Comparison of ENCODE assay signal across 8 mouse cellular contexts in genomic region chr5:130257303-130257702, GRCm38 (mm10). TPM values are rescaled to one million over a fixed set of nuclear protein-coding genes. Genes with fewer than 3 reads are reported as not detected.
DNase-seq lines count a peak whose midpoint lies in the region; ATAC-seq lines count a peak whose summit lies in the region.

No protein-coding gene starts in this region.

- peak overlapping the region; percentile 86 for H3K27ac ChIP-seq in heart, embryonic 15.5 days
- peak overlapping the region; percentile 85 for H3K27ac ChIP-seq in forebrain, embryonic 15.5 days (replicated peaks)
- H3K27ac ChIP-seq in macrophage = peak overlapping the region; percentile 39

- peak overlapping the region; percentile 71 for H3K4me2 ChIP-seq in heart, embryonic 15.5 days
- peak overlapping the region; percentile 80 for H3K4me2 ChIP-seq in forebrain, embryonic 15.5 days (replicated peaks)

- 7% methylated on average over 8 of the region's 8 CpGs for WGBS in heart, embryonic 15.5 days
- WGBS in forebrain, embryonic 15.5 days = 17% methylated on average over 8 of the region's 8 CpGs
- WGBS in macrophage (ENCODE audit: missing documents) = 9% methylated on average over 8 of the region's 8 CpGs

- no peaks in the 10 kb centered on the region for H3K9me3 ChIP-seq in heart, embryonic 15.5 days (replicated peaks)
- no peaks in the 10 kb centered on the region for H3K9me3 ChIP-seq in forebrain, embryonic 15.5 days

- peaks cover 15% of the 10 kb centered on the region for H3K36me3 ChIP-seq in heart, embryonic 15.5 days
- peaks cover 9% of the 10 kb centered on the region; the same call in 1 of the 2 replicates for H3K36me3 ChIP-seq in forebrain, embryonic 15.5 days
- peaks cover 6% of the 10 kb centered on the region; the same call in 1 of the 2 replicates for H3K36me3 ChIP-seq in macrophage (ENCODE audit: inconsistent target)

- H3K4me3 ChIP-seq in heart, embryonic 15.5 days = peak overlapping the region; percentile 87
- H3K4me3 ChIP-seq in forebrain, embryonic 15.5 days = peak overlapping the region; percentile 84
- peak overlapping the region; percentile 84 for H3K4me3 ChIP-seq in macrophage (ENCODE audit: inconsistent target)

- intact Hi-C loops in heart, postnatal 25 days (cut with DNase I) = no loop called here

- DNase-seq in heart, postnatal 25 days (ENCODE audit: low spot score) = no peak
- peak; percentile 26 for DNase-seq in MEL-GATA-1-ER (ENCODE audit: extremely low read depth, low read depth)
- no peak for DNase-seq in Muller cell, postnatal 12 days (ENCODE audit: inconsistent ontology term)
- no peak for DNase-seq in right cerebral cortex, postnatal 4 days
- DNase-seq in adrenal gland, adult (ENCODE audit: inconsistent age in 2 of 2, low spot score in 1 of 2) = no peak

- peaks cover 10% of the 10 kb centered on the region for H3K4me1 ChIP-seq in heart, embryonic 15.5 days (replicated peaks)
- peaks cover 32% of the 10 kb centered on the region for H3K4me1 ChIP-seq in forebrain, embryonic 15.5 days

- peaks cover 43% of the 10 kb centered on the region for H3K79me2 ChIP-seq in macrophage (ENCODE audit: inconsistent target)

- no peaks in the 10 kb centered on the region for H3K27me3 ChIP-seq in heart, embryonic 15.5 days
- H3K27me3 ChIP-seq in forebrain, embryonic 15.5 days = no peaks in the 10 kb centered on the region

- H3K9ac ChIP-seq in heart, embryonic 15.5 days = peak overlapping the region; percentile 82
- H3K9ac ChIP-seq in forebrain, embryonic 15.5 days (replicated peaks) = peak overlapping the region; percentile 93

- no peak for ATAC-seq in heart, embryonic 15.5 days (replicated peaks; ENCODE audit: insufficient number of reproducible peaks, insufficient read depth, low FRiP score, low read depth)
- ATAC-seq in forebrain, embryonic 15.5 days (replicated peaks) = no peak

RNA-seq across cellular contexts. Expression of gene Tyw1, which starts 1.9 kb away (rescaled TPM):
- 13.7 and 16.8 TPM in 2 replicates for polyA plus RNA-seq in heart, embryonic 15.5 days (2015; fragmentation: Nextera tagmentation; extraction: Ambion mirVana)
- 1 to 10 TPM; 7.7 to 7.9 TPM for total RNA-seq in heart, postnatal 25 days (2021)
- polyA plus RNA-seq in forebrain, embryonic 15.5 days (2015; fragmentation: Nextera tagmentation; extraction: Ambion mirVana) = 24.8 and 27.1 TPM in 2 replicates
- 10 to 100 TPM in 20 of 26 experiments, 1 to 10 TPM in 6; 3.6 to 28.5 (median 14.9) TPM for total RNA-seq in macrophage (2018; cell fraction: chromatin; rRNA removed)
- 10 to 100 TPM in 21 of 26 experiments, 1 to 10 TPM in 5; 8.6 to 13.7 (median 11.6) TPM for total RNA-seq in macrophage (2018; cell fraction: cytosol; rRNA removed)
- total RNA-seq in macrophage (2018; cell fraction: nucleus; rRNA removed) = 10 to 100 TPM in 19 of 26 experiments, 1 to 10 TPM in 7; 7.6 to 22.9 (median 12.7) TPM
- polyA plus RNA-seq in macrophage (2018) = 7.9 to 17.1 TPM (median 10.6 TPM) in 3 replicates

RNA-seq across cellular contexts. Expression of gene Sbds, which starts 2.0 kb away (rescaled TPM):
- 57.7 and 59.5 TPM in 2 replicates for polyA plus RNA-seq in heart, embryonic 15.5 days (2015; fragmentation: Nextera tagmentation; extraction: Ambion mirVana)
- 10 to 100 TPM; 39.2 to 43.9 TPM for total RNA-seq in heart, postnatal 25 days (2021)
- polyA plus RNA-seq in forebrain, embryonic 15.5 days (2015; fragmentation: Nextera tagmentation; extraction: Ambion mirVana) = 60.0 and 64.3 TPM in 2 replicates
- 100 to 1,000 TPM in 20 of 26 experiments, 10 to 100 TPM in 6; 83.3 to 497 (median 216) TPM for total RNA-seq in macrophage (2018; cell fraction: chromatin; rRNA removed)
- total RNA-seq in macrophage (2018; cell fraction: cytosol; rRNA removed) = 100 to 1,000 TPM in 9 of 26 experiments, 10 to 100 TPM in 17; 67.1 to 265 (median 86.6) TPM
- total RNA-seq in macrophage (2018; cell fraction: nucleus; rRNA removed) = 100 to 1,000 TPM in 20 of 26 experiments, 10 to 100 TPM in 6; 76.4 to 588 (median 220) TPM
- polyA plus RNA-seq in macrophage (2018) = 67.5 to 110 TPM (median 70.4 TPM) in 3 replicates

RNA-seq across cellular contexts. Expression of gene Tmem248, which starts 40.4 kb away (rescaled TPM):
- polyA plus RNA-seq in heart, embryonic 15.5 days (2015; fragmentation: Nextera tagmentation; extraction: Ambion mirVana) = 23.0 and 24.2 TPM in 2 replicates
- total RNA-seq in heart, postnatal 25 days (2021) = 10 to 100 TPM; 32.8 to 33.6 TPM
- 23.0 and 24.1 TPM in 2 replicates for polyA plus RNA-seq in forebrain, embryonic 15.5 days (2015; fragmentation: Nextera tagmentation; extraction: Ambion mirVana)
- total RNA-seq in macrophage (2018; cell fraction: chromatin; rRNA removed) = 10 to 100 TPM; 11.8 to 29.0 (median 17.3) TPM
- total RNA-seq in macrophage (2018; cell fraction: cytosol; rRNA removed) = 10 to 100 TPM; 35.7 to 44.7 (median 39.9) TPM
- 10 to 100 TPM; 16.7 to 43.6 (median 33.8) TPM for total RNA-seq in macrophage (2018; cell fraction: nucleus; rRNA removed)
- 32.3 to 42.3 TPM (median 35.1 TPM) in 3 replicates for polyA plus RNA-seq in macrophage (2018)
